Mouse (Mus musculus) heart, embryonic 15.5 days (tissue): ENCODE measurements around the gene Lama5. TPM values are rescaled to one million over a fixed set of nuclear protein-coding genes. Genes with fewer than 3 reads are reported as not detected.
A peak's percentile ranks its signal among the peaks of the same experiment; 100 is the strongest.

ENCODE experiments used
- ATAC-seq: fragments of 200-750 bp; cut with Nextera tagmentation; replicated peaks from 2 replicates; pipeline ENCODE4 v1.8.0; 2017; ENCODE audit warnings: low read depth, moderate TSS enrichment; ENCODE audit not compliant: insufficient number of reproducible peaks, insufficient read depth, low FRiP score
- H3K27ac ChIP-seq: fragments of 300-500 bp; sonication (generic); 2 replicates; pipeline ENCODE4 v1.5.1; 2015; ENCODE audit warnings: mild to moderate bottlenecking, inconsistent platforms
- H3K27me3 ChIP-seq: fragments of 300-500 bp; sonication (generic); 2 replicates; pipeline ENCODE4 v1.6.1; 2015; ENCODE audit warnings: inconsistent platforms
- H3K36me3 ChIP-seq: fragments of 300-500 bp; sonication (generic); 2 replicates; pipeline ENCODE4 v1.6.1; 2015; ENCODE audit warnings: mild to moderate bottlenecking, inconsistent platforms
- H3K4me1 ChIP-seq: fragments of 300-500 bp; sonication (generic); replicated peaks from 2 replicates; pipeline ENCODE4 v1.6.1; 2015; ENCODE audit warnings: inconsistent platforms
- H3K4me2 ChIP-seq: fragments of 300-500 bp; sonication (generic); 2 replicates; pipeline ENCODE4 v1.6.1; 2015; ENCODE audit warnings: inconsistent platforms, mild to moderate bottlenecking, moderate library complexity
- H3K4me3 ChIP-seq: fragments of 300-500 bp; sonication (generic); 2 replicates; pipeline ENCODE4 v1.5.1; 2015; ENCODE audit warnings: mild to moderate bottlenecking, inconsistent platforms
- H3K9ac ChIP-seq: fragments of 300-500 bp; sonication (generic); 2 replicates; pipeline ENCODE4 v1.6.1; 2015; ENCODE audit warnings: mild to moderate bottlenecking, inconsistent platforms
- H3K9me3 ChIP-seq: fragments of 300-500 bp; sonication (generic); replicated peaks from 2 replicates; pipeline ENCODE4 v1.6.1; 2016; ENCODE audit warnings: inconsistent platforms
- WGBS: fragments of 180-500 bp; shearing (Covaris S2); methylation state at CpG from one replicate; pipeline ENCODE4 v1.1.7; 2015; ENCODE audit warnings: mixed read lengths; 5-methylcytosine and 5-hydroxymethylcytosine counted together
- polyA plus RNA-seq: library from polyadenylated mRNA; unstranded; fragments of >200 nt; fragmentation: Nextera tagmentation; extraction: Ambion mirVana; gene quantifications from 2 replicates; pipeline ENCODE4 v1.2.1, GENCODE M21; 2015

Lama5 gene
- 21.9 and 29.1 TPM in 2 replicates for polyA plus RNA-seq

DNA sequence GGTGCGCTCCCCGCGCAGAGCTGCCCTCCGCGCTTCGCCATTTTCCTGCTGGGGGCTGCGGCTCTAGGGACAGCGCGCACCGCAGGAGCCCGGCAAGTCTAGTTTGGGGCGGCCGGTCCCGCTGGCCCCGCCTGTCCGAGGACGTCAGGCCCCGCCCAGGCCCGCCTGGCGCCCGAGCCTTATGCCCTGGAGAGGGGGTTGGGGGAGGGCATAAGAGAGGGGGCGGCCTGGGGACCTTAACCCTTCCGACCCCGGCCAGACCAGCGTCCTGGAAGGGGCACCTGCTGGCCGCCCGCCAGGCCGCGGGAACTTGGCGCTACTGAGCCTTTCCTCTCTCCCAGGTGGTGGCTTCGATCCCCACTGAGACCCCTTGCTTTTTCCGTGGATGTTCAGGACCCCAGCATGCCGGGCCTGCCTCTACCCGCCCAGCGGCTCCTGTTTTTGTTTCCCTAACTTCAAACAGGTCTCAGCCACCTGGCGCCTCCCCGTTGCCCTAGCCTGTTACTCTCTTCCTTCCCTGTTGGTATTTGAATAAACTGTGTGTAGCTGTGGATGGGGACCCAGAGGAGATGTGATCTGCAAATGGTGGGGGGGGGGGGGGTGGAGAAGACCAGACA, at the start of gene Lama5:
Gene Lama5 (minus strand): TSS at position 98 of the 617 bp plus-strand sequence.
- Histone ChIP-seq H3K9me3 (no peaks in the 10 kb centered on the region), H3K4me3 (peak within 1 kb of the TSS; percentile 69), H3K36me3 (no peaks in the 10 kb centered on the region), H3K9ac (peak within 1 kb of the TSS; percentile 77), H3K4me1 (peaks cover 76% of the 10 kb centered on the region), H3K4me2 (peak within 1 kb of the TSS; percentile 96), H3K27ac (peak within 1 kb of the TSS; percentile 73), H3K27me3 (peaks cover 12% of the 10 kb centered on the region)
- WGBS, result 1% methylated on average over 36 of the region's 37 CpGs
- ATAC-seq, result peak; percentile 79

DNA sequence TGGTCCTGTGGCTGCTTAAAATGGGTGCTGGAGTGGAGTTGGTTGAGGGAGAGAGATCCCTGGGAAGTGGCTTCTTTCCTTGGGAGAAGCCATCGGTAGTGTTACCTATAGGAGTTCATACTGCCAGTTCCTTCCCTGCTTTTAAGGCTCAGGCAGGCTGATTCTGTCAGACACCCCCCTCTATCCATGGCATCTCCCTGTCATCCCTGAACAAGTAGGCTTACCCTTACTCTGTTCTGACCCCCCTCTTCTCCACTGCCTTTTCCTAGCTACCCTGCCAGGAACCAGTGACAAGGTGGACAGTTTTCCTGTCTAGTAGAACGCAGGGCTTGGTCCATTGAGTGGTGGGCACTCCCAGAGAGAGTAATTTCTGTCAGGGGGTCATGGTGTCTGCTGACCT, 48.9 kb upstream of the Lama5 start:
- Histone ChIP-seq H3K4me2 (no peak overlapping the region), H3K4me1 (peaks cover 40% of the 10 kb centered on the region), H3K27me3 (no peaks in the 10 kb centered on the region), H3K36me3 (no peaks in the 10 kb centered on the region), H3K9me3 (no peaks in the 10 kb centered on the region), H3K4me3 (no peak overlapping the region), H3K9ac (no peak overlapping the region), H3K27ac (no peak overlapping the region)
- WGBS, result 93% methylated on average over 2 of the region's 2 CpGs
- ATAC-seq, result no peak

DNA sequence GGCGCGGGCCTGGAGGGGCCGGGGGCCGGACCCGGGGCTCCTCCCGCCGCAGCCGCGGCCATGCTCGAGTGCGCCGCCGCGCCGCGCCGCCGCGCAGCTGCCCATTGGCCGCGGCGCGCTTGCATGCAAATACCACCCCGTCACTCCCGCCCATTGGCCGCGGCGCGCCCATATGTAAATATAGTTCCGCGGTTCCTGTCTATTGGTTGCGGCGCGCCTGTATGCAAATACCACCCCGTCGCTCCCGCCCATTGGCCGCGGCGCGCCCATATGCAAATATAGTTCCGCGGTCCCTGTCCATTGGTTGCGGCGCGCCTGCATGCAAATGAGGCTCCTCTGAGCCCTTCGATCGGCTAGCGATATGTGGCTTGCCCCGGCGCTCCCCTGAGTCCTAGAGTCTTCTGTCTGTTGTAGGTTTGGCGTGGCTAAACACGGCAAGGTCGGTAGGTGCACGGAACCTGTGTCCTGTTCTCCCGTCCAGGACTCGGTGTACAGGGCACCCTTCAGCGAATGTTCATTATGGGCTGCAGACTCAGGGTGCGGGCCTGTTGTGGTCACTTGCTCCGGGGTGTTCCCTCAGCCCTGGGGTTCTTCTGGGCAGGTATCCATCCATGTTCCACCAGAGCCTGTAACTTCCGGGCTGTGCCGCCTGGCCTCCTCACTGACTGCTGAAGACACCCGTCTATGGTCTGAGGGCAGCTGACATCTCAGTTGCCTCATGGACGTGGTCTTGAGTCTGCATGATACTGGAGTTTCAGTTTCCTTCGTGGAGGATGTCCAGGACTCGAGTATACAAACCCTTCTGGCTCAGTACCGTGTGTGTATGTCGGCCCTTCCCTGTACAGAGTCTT, 48.0 kb upstream of the Lama5 start, which contains the start of gene Cables2:
Gene Cables2 (minus strand): TSS at position 103 of the 851 bp plus-strand sequence.
- no peaks in the 10 kb centered on the region for H3K27me3 ChIP-seq
- no peaks in the 10 kb centered on the region for H3K9me3 ChIP-seq
- peak within 1 kb of the TSS; percentile 95 for H3K4me2 ChIP-seq
- H3K4me3 ChIP-seq, result peak within 1 kb of the TSS; percentile 82
- WGBS, result 5% methylated on average over 59 of the region's 68 CpGs
- H3K36me3 ChIP-seq, result no peaks in the 10 kb centered on the region
- H3K9ac ChIP-seq, result peak within 1 kb of the TSS; percentile 89
- H3K27ac ChIP-seq, result peak within 1 kb of the TSS; percentile 67
- H3K4me1 ChIP-seq, result peaks cover 40% of the 10 kb centered on the region
- peak; percentile 90 for ATAC-seq

DNA sequence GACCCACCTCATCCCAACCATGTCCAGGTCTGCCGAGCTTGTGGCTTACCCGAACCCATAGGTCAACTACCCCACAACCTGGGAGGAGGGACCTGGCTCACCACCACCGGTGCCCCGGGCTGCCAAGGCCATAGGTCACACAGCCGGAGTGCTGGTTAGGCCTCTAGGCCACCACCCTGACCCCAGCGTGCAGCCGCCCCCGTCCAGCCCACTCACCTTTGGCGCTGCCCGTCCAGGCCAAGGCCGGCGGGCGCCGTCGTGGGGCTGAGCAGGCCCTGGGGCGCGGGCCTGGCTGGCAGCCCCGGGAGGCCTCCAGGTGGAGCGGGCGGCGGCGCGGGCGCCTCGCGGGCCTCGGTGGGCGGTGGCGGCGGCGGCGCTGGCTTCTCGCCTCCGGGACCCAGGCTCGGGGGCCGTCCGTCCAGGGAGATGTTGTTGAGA, 47.2 kb upstream of the Lama5 start:
- ATAC-seq, result peak; percentile 25
- Histone ChIP-seq H3K4me2 (peak overlapping the region; percentile 95), H3K4me1 (peaks cover 40% of the 10 kb centered on the region), H3K36me3 (no peaks in the 10 kb centered on the region), H3K9me3 (no peaks in the 10 kb centered on the region), H3K9ac (peak overlapping the region; percentile 89), H3K4me3 (peak overlapping the region; percentile 82), H3K27me3 (no peaks in the 10 kb centered on the region), H3K27ac (peak overlapping the region; percentile 67)
- WGBS, result under 1% methylated on average over 24 of the region's 37 CpGs

DNA sequence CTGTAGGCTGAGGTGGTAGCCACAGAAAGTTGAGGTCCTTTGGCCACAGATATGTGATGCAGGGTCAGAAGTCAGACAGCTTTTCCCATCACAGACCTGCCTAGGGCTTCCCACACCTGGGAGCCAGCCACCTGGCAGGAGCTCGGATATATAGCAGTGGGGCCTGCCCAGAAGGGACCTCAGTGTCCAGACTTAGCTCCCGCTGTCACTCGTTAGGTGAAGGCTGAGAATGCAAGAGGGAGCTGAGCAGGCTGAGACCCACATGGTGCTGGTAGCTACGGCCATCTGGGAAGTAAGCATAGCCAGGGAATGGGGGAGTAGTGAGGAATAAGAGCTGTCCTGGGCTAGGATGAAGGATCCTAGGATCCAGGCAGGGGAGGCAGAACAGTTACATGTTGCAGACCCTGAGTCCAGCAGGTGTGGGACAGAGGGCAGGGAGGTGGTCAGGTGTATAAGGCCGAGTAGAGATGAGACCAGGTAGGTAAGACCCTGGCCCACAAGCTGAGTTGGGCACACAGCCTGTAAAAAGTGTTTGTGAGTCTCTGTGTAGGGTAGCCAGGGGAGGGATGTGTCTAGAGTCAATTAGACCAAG, 46.2 kb upstream of the Lama5 start:
- Histone ChIP-seq H3K9me3 (no peaks in the 10 kb centered on the region), H3K27ac (no peak overlapping the region), H3K4me3 (peak overlapping the region; percentile 82), H3K36me3 (no peaks in the 10 kb centered on the region), H3K4me2 (peak overlapping the region; percentile 95), H3K4me1 (peaks cover 35% of the 10 kb centered on the region), H3K9ac (peak overlapping the region; percentile 89), H3K27me3 (no peaks in the 10 kb centered on the region)
- no peak for ATAC-seq
- 64% methylated on average over 5 of the region's 5 CpGs for WGBS

DNA sequence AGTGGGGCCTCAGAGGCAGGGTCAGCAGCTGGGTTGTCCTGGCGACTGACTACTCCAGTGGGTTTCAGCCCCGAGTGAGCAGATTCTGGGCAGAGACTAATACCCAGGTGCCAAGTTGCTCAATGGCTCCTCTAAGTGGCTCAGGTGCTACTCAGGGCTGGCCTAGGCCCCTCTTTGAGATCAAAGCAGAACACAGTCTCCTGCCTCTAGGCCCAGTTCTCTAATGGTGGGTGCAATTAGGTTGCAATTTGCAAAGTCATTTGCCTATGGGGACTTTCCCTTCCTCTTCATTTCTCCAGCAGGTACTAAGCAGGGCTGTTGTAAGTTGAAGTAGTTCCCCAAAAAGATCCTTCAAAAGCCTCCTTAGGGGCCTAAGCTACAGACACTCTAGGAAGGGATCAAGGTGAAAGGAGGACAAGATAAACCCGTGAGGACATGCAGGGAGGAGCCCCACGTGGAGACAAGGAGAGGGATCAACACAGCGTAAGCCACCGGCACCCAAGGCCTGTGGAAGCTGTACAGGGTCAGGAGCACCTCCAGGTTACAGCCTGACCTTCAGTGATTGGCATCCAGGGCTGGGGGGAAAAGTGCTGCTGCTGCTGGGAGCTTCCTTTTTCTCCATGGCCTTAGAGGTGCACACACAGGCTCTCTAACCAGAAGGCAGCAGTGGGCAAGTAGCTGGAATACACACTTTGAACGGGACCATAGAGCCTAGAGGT, 45.0 kb upstream of the Lama5 start:
- no peaks in the 10 kb centered on the region for H3K9me3 ChIP-seq
- no peak overlapping the region for H3K4me3 ChIP-seq
- no peaks in the 10 kb centered on the region for H3K36me3 ChIP-seq
- no peak overlapping the region for H3K27ac ChIP-seq
- no peaks in the 10 kb centered on the region for H3K27me3 ChIP-seq
- no peak overlapping the region for H3K4me2 ChIP-seq
- WGBS, result 62% methylated on average over 7 of the region's 7 CpGs
- no peak for ATAC-seq
- peaks cover 24% of the 10 kb centered on the region for H3K4me1 ChIP-seq
- H3K9ac ChIP-seq, result no peak overlapping the region

DNA sequence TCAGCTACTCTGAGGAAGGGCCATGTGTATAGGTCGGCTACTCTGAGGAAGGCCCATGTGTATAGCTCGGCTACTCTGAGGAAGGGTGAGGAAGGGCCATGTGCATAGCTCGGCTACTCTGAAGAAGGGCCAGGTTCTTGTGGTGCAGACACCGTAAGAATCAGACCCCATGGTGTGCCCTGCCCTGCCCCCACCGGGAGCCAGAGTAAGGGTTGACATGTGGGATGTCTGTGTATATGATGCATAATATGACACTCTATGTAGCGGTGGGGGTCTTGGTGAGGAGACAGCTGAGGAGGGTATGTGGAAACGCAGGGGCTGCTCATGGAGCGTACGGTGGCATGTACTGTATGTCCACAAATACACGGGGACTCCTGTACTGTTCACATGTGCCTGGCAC, 43.7 kb upstream of the Lama5 start:
- no peak overlapping the region for H3K4me3 ChIP-seq
- WGBS, result 89% methylated on average over 10 of the region's 10 CpGs
- no peak overlapping the region for H3K9ac ChIP-seq
- peaks cover under 1% of the 10 kb centered on the region; the same call in 1 of the 2 replicates for H3K36me3 ChIP-seq
- H3K27me3 ChIP-seq, result no peaks in the 10 kb centered on the region
- no peak for ATAC-seq
- H3K27ac ChIP-seq, result no peak overlapping the region
- H3K9me3 ChIP-seq, result no peaks in the 10 kb centered on the region
- H3K4me2 ChIP-seq, result no peak overlapping the region
- peaks cover 21% of the 10 kb centered on the region for H3K4me1 ChIP-seq

DNA sequence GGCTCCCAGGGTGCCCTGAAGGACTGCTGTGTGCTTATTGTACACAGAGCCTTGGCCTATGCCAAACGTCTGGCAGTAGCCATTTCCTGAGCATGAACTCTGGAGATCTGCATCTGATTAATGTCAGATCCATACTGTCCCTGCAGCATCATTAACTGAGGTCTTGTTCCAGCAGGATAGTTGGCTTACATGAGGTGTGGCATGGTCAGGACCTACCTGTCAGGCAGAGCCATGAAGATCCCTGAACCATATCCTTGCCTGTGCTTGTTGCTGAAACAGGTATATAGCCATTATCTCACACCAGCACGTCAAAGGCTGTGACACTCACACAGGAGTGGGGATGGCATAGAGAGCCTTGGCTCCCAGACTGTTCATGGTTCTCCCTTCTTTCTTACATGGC, 42.3 kb upstream of the Lama5 start:
- Histone ChIP-seq H3K9me3 (no peaks in the 10 kb centered on the region), H3K4me3 (no peak overlapping the region), H3K27me3 (no peaks in the 10 kb centered on the region), H3K9ac (no peak overlapping the region), H3K27ac (no peak overlapping the region), H3K4me1 (peaks cover 18% of the 10 kb centered on the region), H3K36me3 (peaks cover 12% of the 10 kb centered on the region; the same call in 1 of the 2 replicates), H3K4me2 (no peak overlapping the region)
- 67% methylated on average over 2 of the region's 2 CpGs for WGBS
- no peak for ATAC-seq

DNA sequence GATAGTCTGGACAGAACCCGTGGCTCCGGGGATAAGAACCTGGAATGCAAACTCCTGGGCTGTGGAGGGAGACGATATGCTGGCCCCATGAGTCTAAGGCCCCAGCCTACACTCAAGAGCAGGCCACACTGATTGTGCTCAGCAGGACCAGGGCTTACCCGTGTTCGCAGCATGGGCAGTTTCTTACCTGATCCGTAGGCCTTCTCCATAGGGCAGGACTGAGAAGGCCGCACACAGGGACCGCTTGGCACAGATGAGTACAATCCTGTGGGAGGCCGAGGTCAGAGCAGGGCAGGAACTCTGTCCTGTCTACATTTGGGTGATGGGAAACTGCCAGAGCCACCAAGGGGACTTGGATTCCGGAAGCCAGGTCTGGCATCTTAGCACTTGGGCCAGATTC, 37.2 kb upstream of the Lama5 start:
- H3K36me3 ChIP-seq, result peaks cover 45% of the 10 kb centered on the region
- no peak overlapping the region for H3K9ac ChIP-seq
- H3K4me2 ChIP-seq, result no peak overlapping the region
- no peaks in the 10 kb centered on the region for H3K27me3 ChIP-seq
- 72% methylated on average over 10 of the region's 10 CpGs for WGBS
- H3K9me3 ChIP-seq, result no peaks in the 10 kb centered on the region
- no peak for ATAC-seq
- peak overlapping the region; percentile 69 for H3K27ac ChIP-seq
- H3K4me1 ChIP-seq, result peaks cover 22% of the 10 kb centered on the region
- H3K4me3 ChIP-seq, result no peak overlapping the region

DNA sequence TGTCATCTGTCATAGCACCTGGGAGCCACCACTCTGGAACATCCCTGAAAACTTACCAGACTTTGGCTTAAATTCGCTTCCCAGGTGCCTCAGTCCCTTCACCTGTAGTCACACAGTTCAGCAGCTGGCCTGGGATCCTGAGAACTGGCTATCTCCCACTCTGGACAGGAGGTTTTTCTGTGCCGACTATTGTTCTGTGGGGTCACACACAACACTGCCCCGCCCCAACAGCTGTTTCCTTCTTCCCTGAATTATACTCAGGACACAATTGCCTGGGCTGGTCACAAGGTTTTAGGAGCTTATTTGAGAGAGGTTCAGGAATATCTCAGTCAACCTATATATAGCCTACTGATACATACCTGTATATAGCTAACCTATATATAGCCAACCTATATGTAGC, 36.8 kb upstream of the Lama5 start:
- Histone ChIP-seq H3K9ac (no peak overlapping the region), H3K36me3 (peaks cover 45% of the 10 kb centered on the region), H3K4me2 (no peak overlapping the region), H3K27ac (peak overlapping the region; percentile 69), H3K4me3 (no peak overlapping the region), H3K9me3 (no peaks in the 10 kb centered on the region), H3K27me3 (no peaks in the 10 kb centered on the region), H3K4me1 (peaks cover 24% of the 10 kb centered on the region)
- peak; percentile 29; the same call in 1 of the 2 replicates for ATAC-seq
- 66% methylated on average over 3 of the region's 3 CpGs for WGBS

DNA sequence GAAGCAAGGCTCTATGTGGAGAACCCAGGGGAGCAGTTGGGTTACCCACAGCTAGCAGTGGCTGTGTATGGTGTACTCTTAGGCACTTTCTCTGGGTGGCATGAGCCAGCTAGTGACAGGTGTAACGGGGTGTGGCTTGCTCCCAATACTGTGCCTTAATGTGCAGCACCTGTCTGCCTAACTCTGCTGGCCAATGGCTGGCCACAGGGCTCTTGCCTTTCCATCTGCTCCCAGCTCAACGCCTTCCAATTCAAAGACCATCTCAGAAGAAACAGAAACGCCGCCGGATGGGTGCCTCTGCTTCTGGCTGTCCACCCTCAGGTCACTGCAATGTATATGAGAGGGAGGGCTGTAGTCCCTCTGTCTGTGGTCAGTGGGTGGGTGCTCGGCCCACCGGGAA, 36.2 kb upstream of the Lama5 start:
- H3K27me3 ChIP-seq, result no peaks in the 10 kb centered on the region
- WGBS, result 81% methylated on average over 7 of the region's 7 CpGs
- peaks cover 45% of the 10 kb centered on the region for H3K36me3 ChIP-seq
- no peak overlapping the region for H3K9ac ChIP-seq
- no peak overlapping the region for H3K4me3 ChIP-seq
- no peaks in the 10 kb centered on the region for H3K9me3 ChIP-seq
- peak overlapping the region; percentile 10; the same call in 1 of the 2 replicates for H3K27ac ChIP-seq
- H3K4me1 ChIP-seq, result peaks cover 24% of the 10 kb centered on the region
- ATAC-seq, result no peak
- no peak overlapping the region for H3K4me2 ChIP-seq
